Mouse (Mus musculus) embryonic facial prominence, embryonic 14.5 days (tissue): ENCODE measurements around the gene Marveld3. TPM values are rescaled to one million over a fixed set of nuclear protein-coding genes. Genes with fewer than 3 reads are reported as not detected.
A peak's percentile ranks its signal among the peaks of the same experiment; 100 is the strongest.

ENCODE experiments used
- ATAC-seq: fragments of 200-750 bp; cut with Nextera tagmentation; 2 replicates; pipeline ENCODE4 v1.8.0; 2017; ENCODE audit warnings: low read depth, moderate number of reproducible peaks, moderate TSS enrichment
- DNase-seq: peaks from one replicate; pipeline ENCODE4 v3.0.0-alpha.2; 2015; ENCODE audit warnings: low spot score
- H3K27ac ChIP-seq: fragments of 300-500 bp; sonication (generic); replicated peaks from 2 replicates; pipeline ENCODE4 v1.5.1; 2014; ENCODE audit warnings: low read depth, mild to moderate bottlenecking, low read length, moderate library complexity
- H3K27me3 ChIP-seq: fragments of 300-500 bp; sonication (generic); replicated peaks from 2 replicates; pipeline ENCODE4 v1.6.1; 2014; ENCODE audit warnings: low read length; ENCODE audit not compliant: control insufficient read depth, insufficient read depth
- H3K36me3 ChIP-seq: fragments of 300-500 bp; sonication (generic); 2 replicates; pipeline ENCODE4 v1.6.1; 2014; ENCODE audit warnings: low read length, mixed read lengths; ENCODE audit not compliant: control insufficient read depth, insufficient read depth
- H3K4me1 ChIP-seq: fragments of 300-500 bp; sonication (generic); 2 replicates; pipeline ENCODE4 v1.6.1; 2014; ENCODE audit warnings: antibody characterized with exemption, low read length; ENCODE audit not compliant: control insufficient read depth, insufficient read depth
- H3K4me2 ChIP-seq: fragments of 300-500 bp; sonication (generic); 2 replicates; pipeline ENCODE4 v1.6.1; 2014; ENCODE audit warnings: low read depth, mild to moderate bottlenecking, low read length, moderate library complexity, mixed read lengths
- H3K4me3 ChIP-seq: fragments of 300-500 bp; sonication (generic); 2 replicates; pipeline ENCODE4 v1.5.1; 2014; ENCODE audit warnings: low read depth, mild to moderate bottlenecking, low read length
- H3K9ac ChIP-seq: fragments of 300-500 bp; sonication (generic); 2 replicates; pipeline ENCODE4 v1.6.1; 2014; ENCODE audit warnings: low read depth, mild to moderate bottlenecking, low read length, moderate library complexity, mixed read lengths
- H3K9me3 ChIP-seq: fragments of 300-500 bp; sonication (generic); 2 replicates; pipeline ENCODE4 v1.6.1; 2016; ENCODE audit warnings: low read length; ENCODE audit not compliant: control insufficient read depth
- WGBS: fragments of 180-500 bp; shearing (Covaris S2); extraction: QIAGEN DNeasy Blood & Tissue Kit; methylation state at CpG from one replicate; pipeline ENCODE4 v1.1.7; 2014; 5-methylcytosine and 5-hydroxymethylcytosine counted together
- polyA plus RNA-seq: library from polyadenylated mRNA; unstranded; fragments of >200 nt; fragmentation: Nextera tagmentation; extraction: Ambion mirVana; gene quantifications from 2 replicates; pipeline ENCODE4 v1.2.1, GENCODE M21; 2014

The Marveld3 gene
- polyA plus RNA-seq, 1 experiment from 2014 or later: 2.1 TPM

- H3K27me3 ChIP-seq: peaks cover 28% of the 10 kb centered on the region
Observed at GRCm38 (mm10) chr8:109958036-109958655, 3.9 kb downstream of the Marveld3 start.

GRCm38 (mm10) chr8:109957167-109958028 lies 4.6 kb downstream of the Marveld3 start:
- DNase-seq (peak; percentile 88), ATAC-seq (peak; percentile 53)
- Histone ChIP-seq H3K27me3 (peaks cover 21% of the 10 kb centered on the region), H3K4me2 (peak overlapping the region; percentile 27), H3K4me3 (no peak overlapping the region), H3K27ac (peak overlapping the region; percentile 67; the same call in 1 of the 2 replicates), H3K9me3 (no peaks in the 10 kb centered on the region), H3K36me3 (no peaks in the 10 kb centered on the region), H3K9ac (no peak overlapping the region), H3K4me1 (peaks cover 17% of the 10 kb centered on the region; the same call in 1 of the 2 replicates)
- 4% methylated on average over 16 of the region's 16 CpGs for WGBS

More at GRCm38 (mm10) chr8:109958036-109958655, 3.9 kb downstream of the Marveld3 start:
- Histone ChIP-seq H3K4me3 (no peak overlapping the region), H3K9ac (no peak overlapping the region), H3K4me1 (peaks cover 17% of the 10 kb centered on the region; the same call in 1 of the 2 replicates), H3K4me2 (peak overlapping the region; percentile 27; the same call in 1 of the 2 replicates), H3K9me3 (no peaks in the 10 kb centered on the region), H3K27ac (peak overlapping the region; percentile 67), H3K36me3 (no peaks in the 10 kb centered on the region)
- WGBS: 33% methylated on average over 8 of the region's 12 CpGs
- peak; percentile 44 for ATAC-seq
- peak; percentile 69 for DNase-seq

DNA sequence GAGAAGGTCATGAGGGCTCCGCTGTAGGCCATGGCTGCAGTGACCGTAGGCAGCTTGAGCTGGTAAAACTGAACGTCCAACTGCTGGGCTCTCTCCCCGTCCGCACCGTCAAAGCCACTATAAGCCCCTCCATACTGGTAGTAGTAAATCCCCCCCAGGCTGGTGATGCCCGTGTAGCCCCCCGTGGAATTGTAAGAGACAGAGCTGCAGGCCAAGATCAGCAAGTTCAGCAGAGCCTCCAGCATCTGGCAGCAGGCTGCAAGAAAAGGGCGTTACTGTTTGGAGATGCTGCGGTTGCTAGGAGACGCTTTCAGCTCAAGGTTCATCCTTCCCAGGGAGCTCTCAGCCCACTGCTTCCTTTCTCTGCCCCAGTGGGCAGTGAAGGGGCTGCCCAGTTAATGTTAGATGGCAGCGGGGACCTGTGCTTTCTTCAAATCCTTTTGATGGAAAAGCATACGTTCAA lies 7.5 kb downstream of the Marveld3 start:
- Histone ChIP-seq H3K9me3 (no peaks in the 10 kb centered on the region), H3K9ac (no peak overlapping the region), H3K4me3 (no peak overlapping the region), H3K27me3 (no peaks in the 10 kb centered on the region), H3K4me1 (peaks cover 9% of the 10 kb centered on the region; the same call in 1 of the 2 replicates), H3K36me3 (no peaks in the 10 kb centered on the region), H3K4me2 (no peak overlapping the region), H3K27ac (no peak overlapping the region)
- ATAC-seq (no peak; the same call in 1 of the 2 replicates), DNase-seq (peak; percentile 68)
- WGBS: 56% methylated on average over 13 of the region's 13 CpGs

DNA sequence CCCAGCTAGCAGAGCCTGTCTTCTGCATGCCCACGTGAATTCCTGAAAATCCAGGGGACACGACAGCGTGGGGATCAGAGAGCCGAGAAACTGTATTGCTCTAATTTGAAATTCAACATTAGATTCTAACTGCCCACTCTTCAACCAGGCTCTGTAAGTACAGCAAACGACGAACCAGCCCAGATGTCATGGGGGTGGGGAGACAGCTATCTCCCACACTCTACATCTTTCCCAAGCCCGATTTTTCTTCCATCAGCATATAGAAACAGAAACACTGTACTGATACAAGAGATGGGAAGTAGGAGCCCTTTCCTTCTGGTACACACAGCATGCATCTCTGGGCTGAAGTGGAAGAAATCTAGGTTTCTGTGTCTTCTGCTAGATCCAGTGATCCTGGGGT lies 9.8 kb downstream of the Marveld3 start:
- Histone ChIP-seq H3K4me2 (no peak overlapping the region), H3K9ac (no peak overlapping the region), H3K4me3 (no peak overlapping the region), H3K27me3 (peaks cover 8% of the 10 kb centered on the region), H3K4me1 (peaks cover 5% of the 10 kb centered on the region; the same call in 1 of the 2 replicates), H3K9me3 (no peaks in the 10 kb centered on the region), H3K36me3 (no peaks in the 10 kb centered on the region), H3K27ac (no peak overlapping the region)
- ATAC-seq: no peak
- no peak for DNase-seq
- WGBS: 71% methylated on average over 7 of the region's 7 CpGs

- no peak for ATAC-seq
- Histone ChIP-seq H3K27me3 (peaks cover 12% of the 10 kb centered on the region), H3K27ac (no peak overlapping the region), H3K36me3 (peaks cover 10% of the 10 kb centered on the region; the same call in 1 of the 2 replicates), H3K4me1 (no peaks in the 10 kb centered on the region), H3K4me2 (peak overlapping the region; percentile 60), H3K9me3 (no peaks in the 10 kb centered on the region), H3K9ac (peak overlapping the region; percentile 50; the same call in 1 of the 2 replicates), H3K4me3 (peak overlapping the region; percentile 33)
- DNase-seq: no peak
- 8% methylated on average over 19 of the region's 19 CpGs for WGBS
Observed at GRCm38 (mm10) chr8:109948285-109948564, 13.8 kb downstream of the Marveld3 start.

DNA sequence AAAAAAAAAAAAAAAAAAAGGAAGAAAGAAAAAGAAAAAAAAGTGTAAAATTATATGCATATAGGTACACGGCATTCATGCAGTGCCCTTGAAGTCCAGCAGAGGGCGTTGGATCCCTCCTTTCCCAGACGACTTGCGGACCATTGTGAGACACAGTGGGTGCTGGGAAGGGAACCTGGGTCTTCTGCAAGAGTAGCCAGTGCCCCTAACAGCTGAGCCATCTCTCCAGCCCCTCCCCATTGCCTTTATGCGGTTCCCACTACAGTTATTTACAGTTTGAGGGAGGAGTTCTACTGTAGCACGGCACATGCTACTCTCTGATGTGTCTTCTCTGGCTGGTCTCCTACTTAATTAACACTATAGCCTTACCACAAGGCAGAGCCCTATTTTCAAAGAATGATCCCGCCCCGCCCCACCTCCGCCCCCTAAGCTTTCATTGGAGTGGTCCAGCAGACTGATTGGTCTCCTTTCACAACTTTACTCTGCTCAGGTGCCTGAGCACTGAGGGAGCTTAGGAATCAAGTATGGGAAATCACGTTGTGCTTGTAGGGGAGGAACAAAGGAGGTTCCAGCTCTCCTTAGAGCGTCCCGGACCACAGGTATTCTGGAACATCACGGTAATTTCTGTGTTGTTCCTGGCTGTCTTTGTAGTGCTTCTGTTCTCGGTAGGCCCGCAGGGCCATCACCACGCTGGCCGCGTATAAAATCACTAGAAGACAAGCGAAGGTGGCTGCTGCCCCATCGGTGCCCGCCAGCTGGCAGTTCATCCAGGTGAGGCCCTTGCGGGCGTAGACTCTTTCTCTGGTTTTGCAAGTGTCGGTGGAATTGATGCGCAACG lies 14.3 kb downstream of the Marveld3 start:
- Histone ChIP-seq H3K9me3 (no peaks in the 10 kb centered on the region), H3K36me3 (peaks cover 13% of the 10 kb centered on the region; the same call in 1 of the 2 replicates), H3K4me3 (peak overlapping the region; percentile 33), H3K4me1 (no peaks in the 10 kb centered on the region), H3K27me3 (peaks cover 12% of the 10 kb centered on the region), H3K4me2 (peak overlapping the region; percentile 60), H3K9ac (peak overlapping the region; percentile 50; the same call in 1 of the 2 replicates), H3K27ac (no peak overlapping the region)
- ATAC-seq (peak; percentile 78), DNase-seq (peak; percentile 50)
- WGBS: 4% methylated on average over 24 of the region's 26 CpGs

GRCm38 (mm10) chr8:109946272-109946671 lies 15.7 kb downstream of the Marveld3 start:
- peaks cover 20% of the 10 kb centered on the region for H3K36me3 ChIP-seq
- 90% methylated on average over 7 of the region's 7 CpGs for WGBS
- DNase-seq: no peak
- no peak overlapping the region for H3K27ac ChIP-seq
- H3K4me2 ChIP-seq: no peak overlapping the region
- no peaks in the 10 kb centered on the region for H3K9me3 ChIP-seq
- H3K27me3 ChIP-seq: peaks cover 12% of the 10 kb centered on the region
- H3K4me3 ChIP-seq: no peak overlapping the region
- no peak for ATAC-seq
- no peak overlapping the region for H3K9ac ChIP-seq
- H3K4me1 ChIP-seq: no peaks in the 10 kb centered on the region

DNA sequence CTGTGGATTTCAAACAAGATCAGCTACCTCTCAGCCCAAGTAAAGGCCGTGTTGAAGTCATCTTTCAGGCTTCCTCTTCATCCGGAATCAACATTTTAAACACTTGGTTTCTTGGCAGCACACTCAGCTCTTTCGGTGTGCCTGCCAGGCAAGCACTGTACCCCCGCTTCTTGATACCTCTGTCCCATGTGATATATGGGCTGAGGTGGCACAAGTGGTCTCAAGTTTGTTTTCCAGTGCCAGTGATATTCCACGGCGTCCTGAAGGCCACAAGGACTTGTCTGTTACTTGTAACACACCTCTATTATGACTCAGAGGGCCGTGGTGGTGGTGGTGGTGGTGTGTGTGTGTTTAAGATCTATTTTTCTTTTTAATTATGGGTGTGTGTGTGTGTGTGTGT lies 16.3 kb downstream of the Marveld3 start:
- no peaks in the 10 kb centered on the region for H3K9me3 ChIP-seq
- no peak overlapping the region for H3K9ac ChIP-seq
- H3K4me1 ChIP-seq: no peaks in the 10 kb centered on the region
- peaks cover 26% of the 10 kb centered on the region for H3K36me3 ChIP-seq
- no peak overlapping the region for H3K27ac ChIP-seq
- no peak overlapping the region for H3K4me2 ChIP-seq
- no peak overlapping the region for H3K4me3 ChIP-seq
- 76% methylated on average over 7 of the region's 7 CpGs for WGBS
- H3K27me3 ChIP-seq: peaks cover 12% of the 10 kb centered on the region
- DNase-seq: no peak
- ATAC-seq: no peak
